Mouse (Mus musculus): ENCODE results near the gene Gm17455. TPM values are rescaled to one million over a fixed set of nuclear protein-coding genes. Genes with fewer than 3 reads are reported as not detected.
A peak's percentile ranks its signal among the peaks of the same experiment; 100 is the strongest.

Gene Gm17455
- total RNA-seq, 1 experiment from 2014 or later, result 10.4 TPM

DNA sequence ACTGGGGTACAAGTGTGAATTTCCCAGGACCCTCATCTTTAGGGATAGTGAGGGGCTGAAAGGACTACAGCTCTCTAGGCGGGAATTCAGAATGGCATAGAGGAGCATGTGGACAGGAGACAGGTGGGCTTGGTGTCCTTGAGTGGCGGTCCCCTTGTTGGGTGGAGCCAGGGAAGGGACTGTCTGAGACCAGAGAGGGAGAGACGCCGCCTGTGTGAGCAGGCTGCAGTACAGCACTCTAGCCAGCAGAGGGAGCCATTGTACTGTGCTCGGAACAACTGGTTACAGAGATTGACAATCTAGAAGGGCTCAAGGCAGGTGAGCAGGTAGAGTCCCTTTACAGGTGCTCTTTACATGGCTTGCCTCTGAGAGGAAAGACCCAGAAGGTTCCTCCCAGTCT, 8.3 kb downstream of the Gm17455 start:
- ATAC-seq (ENCODE audit: extremely low read depth, insufficient number of reproducible peaks, low FRiP score, poor library complexity, severe bottlenecking), result peak; percentile 62

GRCm38 (mm10) chr10:60411794-60412193, 12.3 kb downstream of the Gm17455 start:
- ATAC-seq (ENCODE audit: extremely low read depth, insufficient number of reproducible peaks, low FRiP score, poor library complexity, severe bottlenecking), result no peak

- peak; percentile 45; the same call in 1 of the 2 replicates for ATAC-seq (ENCODE audit: extremely low read depth, insufficient number of reproducible peaks, low FRiP score, poor library complexity, severe bottlenecking)
Measured at GRCm38 (mm10) chr10:60413756-60414155, 14.2 kb downstream of the Gm17455 start.

DNA sequence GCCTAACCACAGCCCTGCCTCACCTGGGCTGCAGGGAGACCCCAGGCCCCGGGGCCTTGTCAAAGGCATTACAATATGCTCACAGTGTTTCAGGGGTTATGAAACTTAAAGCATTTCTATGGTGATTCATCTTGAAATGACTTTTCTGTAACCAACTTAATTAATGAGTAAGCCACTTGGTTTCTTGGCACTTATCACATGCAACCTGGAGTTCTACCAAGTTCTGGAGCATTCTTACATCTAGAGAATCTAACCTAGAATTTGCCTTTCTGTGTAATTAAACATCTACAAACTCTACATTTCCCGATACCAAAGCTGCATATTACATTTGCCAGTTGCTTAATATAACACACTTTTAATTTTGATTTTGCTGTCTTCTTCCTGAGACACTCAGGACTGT, 17.5 kb downstream of the Gm17455 start:
- ATAC-seq (ENCODE audit: extremely low read depth, insufficient number of reproducible peaks, low FRiP score, poor library complexity, severe bottlenecking), result no peak

DNA sequence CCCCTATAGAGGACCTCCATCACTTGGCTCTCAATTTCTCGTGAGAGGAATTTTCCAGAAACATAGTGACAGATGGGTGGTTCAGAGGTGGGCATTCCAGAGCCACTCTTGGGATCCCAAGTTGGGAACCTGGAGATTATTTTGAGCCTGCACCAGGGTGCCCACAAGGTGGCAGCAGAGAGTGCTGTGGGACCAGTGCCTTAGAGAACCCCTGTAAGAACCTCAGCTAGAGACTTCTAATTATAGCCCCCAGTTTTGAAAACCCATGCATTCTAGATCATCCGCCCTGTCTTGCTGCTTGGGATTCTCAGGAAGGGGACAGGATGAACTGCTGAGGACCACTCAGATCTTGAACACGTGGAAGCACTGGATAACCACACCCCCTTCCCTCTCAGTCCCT, 18.6 kb downstream of the Gm17455 start:
- no peak for ATAC-seq (ENCODE audit: extremely low read depth, insufficient number of reproducible peaks, low FRiP score, poor library complexity, severe bottlenecking)

DNA sequence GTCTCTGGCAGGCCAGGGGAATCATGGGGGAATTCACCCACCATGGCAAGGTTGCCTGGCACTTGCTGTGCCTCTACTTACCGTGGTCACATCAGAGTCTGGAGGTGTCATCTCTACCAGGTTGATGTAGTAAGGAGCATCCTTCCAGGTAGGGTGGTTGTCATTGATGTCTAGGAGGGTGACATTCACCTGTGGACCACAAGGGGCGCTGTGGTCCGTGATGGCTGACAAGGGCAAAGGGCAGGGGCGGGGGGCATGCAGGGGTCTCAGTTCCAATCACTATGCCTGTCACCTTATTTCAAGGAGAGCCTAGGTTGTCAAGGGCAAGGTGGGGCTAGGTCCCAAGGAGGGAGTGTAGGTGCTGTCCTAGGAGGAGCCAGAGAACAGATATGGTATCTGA, 20.1 kb downstream of the Gm17455 start:
- ATAC-seq (ENCODE audit: extremely low read depth, insufficient number of reproducible peaks, low FRiP score, poor library complexity, severe bottlenecking), result no peak

GRCm38 (mm10) chr10:60422756-60423155, 23.2 kb downstream of the Gm17455 start:
- no peak for ATAC-seq (ENCODE audit: extremely low read depth, insufficient number of reproducible peaks, low FRiP score, poor library complexity, severe bottlenecking)

DNA sequence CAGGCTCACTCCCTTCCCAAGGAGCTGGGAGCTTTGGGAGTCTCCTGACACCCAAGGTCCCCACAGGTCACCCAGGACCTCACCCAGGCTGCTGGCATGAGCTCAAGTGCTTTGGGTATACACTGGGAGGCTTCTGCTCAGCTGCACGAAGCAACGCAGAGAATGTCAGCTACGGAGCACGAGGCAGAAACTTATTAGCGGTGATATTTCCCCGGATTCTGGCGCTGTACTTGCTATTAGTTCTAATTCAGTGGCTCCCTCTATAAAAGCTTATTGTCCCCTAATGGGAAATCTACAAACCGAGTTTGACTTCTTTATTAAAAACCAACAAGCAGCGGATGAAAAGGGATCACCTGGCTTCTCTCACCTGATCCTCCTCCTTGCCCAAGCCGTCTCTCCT, 30.5 kb downstream of the Gm17455 start:
- no peak for ATAC-seq (ENCODE audit: extremely low read depth, insufficient number of reproducible peaks, low FRiP score, poor library complexity, severe bottlenecking)

- ATAC-seq (ENCODE audit: extremely low read depth, insufficient number of reproducible peaks, low FRiP score, poor library complexity, severe bottlenecking), result no peak
Measured at GRCm38 (mm10) chr10:60430591-60430990, 31.1 kb downstream of the Gm17455 start.

- no peak for ATAC-seq (ENCODE audit: extremely low read depth, insufficient number of reproducible peaks, low FRiP score, poor library complexity, severe bottlenecking)
Measured at GRCm38 (mm10) chr10:60432679-60433078, 33.2 kb downstream of the Gm17455 start.

DNA sequence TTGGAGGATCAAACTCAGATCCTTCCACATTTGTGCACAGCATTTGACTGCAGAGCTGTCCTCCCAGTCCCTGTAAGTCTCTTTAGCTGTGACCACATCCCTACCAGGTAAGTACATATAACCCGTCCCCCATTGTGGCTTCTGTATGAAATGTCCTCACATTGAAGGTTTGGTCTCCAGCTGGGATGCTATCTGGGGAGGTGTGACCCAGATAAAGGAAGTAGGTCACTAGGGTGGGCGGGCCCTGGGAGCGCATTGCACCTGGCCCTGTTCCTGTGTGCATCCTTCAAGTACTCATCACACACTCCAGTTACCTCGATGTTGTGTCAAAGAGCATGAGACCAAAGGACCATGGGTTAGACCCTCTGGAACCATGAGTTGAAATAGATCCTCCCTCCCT, 42.8 kb downstream of the Gm17455 start:
- no peak for ATAC-seq (ENCODE audit: extremely low read depth, insufficient number of reproducible peaks, low FRiP score, poor library complexity, severe bottlenecking)

GRCm38 (mm10) chr10:60443078-60443477, 43.6 kb downstream of the Gm17455 start:
- peak; percentile 27; the same call in 1 of the 2 replicates for ATAC-seq (ENCODE audit: extremely low read depth, insufficient number of reproducible peaks, low FRiP score, poor library complexity, severe bottlenecking)

DNA sequence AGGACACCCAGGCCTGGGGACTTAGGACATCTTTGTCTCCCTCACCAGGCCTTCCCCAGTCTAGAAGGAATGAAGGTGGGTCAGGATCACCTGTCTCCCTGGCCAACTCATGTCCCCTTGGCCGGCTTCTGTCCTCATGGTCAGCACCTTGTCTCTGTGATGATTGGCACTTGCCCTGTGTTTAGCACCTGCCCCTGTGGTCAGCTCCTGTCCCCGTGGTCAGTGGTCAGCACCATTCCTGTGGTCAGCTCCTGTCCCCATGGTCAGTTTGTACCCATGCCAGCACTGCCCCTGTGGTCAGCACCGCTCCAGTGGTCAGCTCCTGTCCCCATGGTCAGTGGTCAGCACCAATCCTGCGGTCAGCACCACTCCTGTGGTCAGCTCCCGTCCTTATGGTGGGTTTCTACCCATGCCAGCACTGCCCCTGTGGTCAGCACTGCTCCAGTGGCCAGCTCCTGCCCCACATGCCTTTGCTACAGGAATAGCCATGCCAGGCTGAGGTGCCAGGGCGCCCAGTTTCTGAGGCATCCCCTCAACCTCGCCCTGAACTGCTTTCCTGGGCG, 45.6 kb downstream of the Gm17455 start:
- no peak for ATAC-seq (ENCODE audit: extremely low read depth, insufficient number of reproducible peaks, low FRiP score, poor library complexity, severe bottlenecking)

DNA sequence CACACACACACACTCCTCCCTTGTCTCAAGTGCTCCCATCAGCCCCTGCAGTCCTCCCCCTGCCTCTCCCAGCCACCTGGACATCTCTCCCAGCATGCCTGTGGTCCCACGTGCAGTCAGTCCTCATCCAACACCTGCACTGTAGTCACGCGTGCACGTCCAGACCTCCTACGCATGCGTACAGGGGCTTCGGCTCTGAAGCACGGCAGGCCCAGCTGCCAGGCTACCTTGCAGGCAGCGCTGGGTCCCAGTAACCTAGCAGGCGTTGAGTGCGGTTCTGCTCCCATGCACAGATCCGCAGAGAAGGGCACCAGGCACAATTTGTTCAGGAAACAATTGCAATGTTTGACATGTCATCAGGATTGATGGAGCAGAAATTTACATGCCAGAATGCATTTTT, 47.7 kb downstream of the Gm17455 start:
- ATAC-seq (ENCODE audit: extremely low read depth, insufficient number of reproducible peaks, low FRiP score, poor library complexity, severe bottlenecking), result no peak

Other genes starting within 250 kb of the Gm17455 start
- gene Chst3, start 180.5 kb upstream of the Gm17455 start, total RNA-seq (2017), result 135 TPM in 2 replicates
- 675 and 698 TPM in 2 replicates for gene Psap, start 122.1 kb upstream of the Gm17455 start, total RNA-seq (2017)
- 440 and 506 TPM in 2 replicates for gene Vsir, start 52.9 kb upstream of the Gm17455 start, total RNA-seq (2017)